11 mouse cellular contexts compared by ENCODE assay signal in the genomic region with DNA sequence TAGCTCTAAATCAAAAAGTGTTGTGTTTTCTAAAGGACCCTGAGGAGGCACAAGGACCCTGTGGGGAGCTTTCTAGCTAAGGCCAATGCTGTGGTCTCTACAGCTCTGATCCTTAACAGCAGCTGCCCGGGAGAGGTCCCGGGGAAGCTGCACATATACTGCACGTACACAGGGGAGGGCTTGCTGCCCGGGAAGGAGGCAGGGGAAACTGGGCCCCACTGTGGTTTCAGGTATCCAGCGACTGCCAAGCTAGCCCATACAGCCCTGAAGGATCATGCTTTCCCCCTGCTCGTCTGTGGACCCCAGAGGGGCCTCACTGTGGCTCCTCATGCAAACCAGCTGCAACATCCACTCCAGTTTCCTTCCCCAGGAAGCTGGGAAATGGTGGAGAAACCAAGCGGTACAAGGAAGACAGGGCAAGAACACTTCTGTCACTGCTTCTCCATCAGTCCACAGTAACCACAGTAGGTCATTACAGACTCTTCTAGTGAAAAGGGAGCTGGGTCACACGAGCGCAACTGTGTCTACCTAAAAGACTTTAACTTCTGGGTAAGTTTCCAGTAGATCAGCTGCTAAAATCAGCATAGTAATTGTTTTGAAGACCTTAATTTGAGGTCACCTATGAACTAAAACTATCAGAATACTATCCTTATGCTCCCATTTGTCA. TPM values are rescaled to one million over a fixed set of nuclear protein-coding genes. Genes with fewer than 3 reads are reported as not detected.
DNase-seq lines count a peak whose midpoint lies in the region; ATAC-seq and TF ChIP-seq lines count a peak whose summit lies in the region.
"Had no signal": no experiment of that assay in that cellular context is flagged by ENCODE, and none has a peak within 500 bp of the region (broad histone marks: within the 10 kb centered on the region; RNA-seq: fewer than 3 reads in every experiment).

No protein-coding gene starts in this region.

- no peak overlapping the region for H3K4me3 ChIP-seq in heart, embryonic 12.5 days
- no peak overlapping the region for H3K4me3 ChIP-seq in heart, adult 2 months
- H3K4me3 ChIP-seq in megakaryocyte, embryonic 14.5 days (replicated peaks), result peak overlapping the region; percentile 80
- H3K4me3 ChIP-seq in embryonic facial prominence, embryonic 12.5 days, result no peak overlapping the region
- no peak overlapping the region for H3K4me3 ChIP-seq in liver, embryonic 13.5 days (replicated peaks)

- TF ChIP-seq POLR2A in heart, adult 2 months (IDR thresholded peaks at IDR 0.05; ENCODE audit: insufficient read depth, low read depth, low read length), result no peak

- no peak for TF ChIP-seq EP300 in heart, adult 2 months (IDR thresholded peaks at IDR 0.05; ENCODE audit: insufficient read depth, low read depth, low read length)

- H3K27me3 ChIP-seq in heart, embryonic 12.5 days (replicated peaks), result no peaks in the 10 kb centered on the region
- H3K27me3 ChIP-seq in heart, adult 2 months (ENCODE audit: control insufficient read depth, insufficient read depth, low read length), result no peaks in the 10 kb centered on the region
- no peaks in the 10 kb centered on the region for H3K27me3 ChIP-seq in megakaryocyte, embryonic 14.5 days (replicated peaks)
- no peaks in the 10 kb centered on the region for H3K27me3 ChIP-seq in embryonic facial prominence, embryonic 12.5 days
- H3K27me3 ChIP-seq in liver, embryonic 13.5 days, result no peaks in the 10 kb centered on the region

- H3K27ac ChIP-seq in heart, embryonic 12.5 days (ENCODE audit: poor library complexity, severe bottlenecking), result peak overlapping the region; percentile 80
- H3K27ac ChIP-seq in heart, adult 2 months, result no peak overlapping the region
- peak overlapping the region; percentile 95 for H3K27ac ChIP-seq in embryonic facial prominence, embryonic 12.5 days
- H3K27ac ChIP-seq in liver, embryonic 13.5 days, result peak overlapping the region; percentile 45; the same call in 1 of the 2 replicates

- H3K9ac ChIP-seq in heart, embryonic 12.5 days, result peak overlapping the region; percentile 30
- H3K9ac ChIP-seq in heart, adult 2 months (ENCODE audit: low read depth, low read length), result no peak overlapping the region
- peak overlapping the region; percentile 24; the same call in 1 of the 2 replicates for H3K9ac ChIP-seq in embryonic facial prominence, embryonic 12.5 days
- 0 out of 2 replicates have a peak overlapping the region, but pooled peaks have one; percentile 15 for H3K9ac ChIP-seq in liver, embryonic 13.5 days

- 36% methylated on average over 9 of the region's 9 CpGs for WGBS in heart, embryonic 12.5 days
- 48% methylated on average over 9 of the region's 9 CpGs for WGBS in heart, adult 2 months
- WGBS in embryonic facial prominence, embryonic 12.5 days, result 17% methylated on average over 9 of the region's 9 CpGs
- 26% methylated on average over 9 of the region's 9 CpGs for WGBS in liver, embryonic 13.5 days (ENCODE audit: insufficient replicate concordance)

- no peaks in the 10 kb centered on the region for H3K79me2 ChIP-seq in heart, adult 2 months (replicated peaks; ENCODE audit: control insufficient read depth, insufficient read depth, low read length)

- no peak for TF ChIP-seq CTCF in heart, adult 2 months (IDR thresholded peaks at IDR 0.05)

- peak; percentile 31; the same call in 1 of the 2 replicates for ATAC-seq in heart, embryonic 12.5 days (ENCODE audit: insufficient number of reproducible peaks, low FRiP score)
- no peak for ATAC-seq in megakaryocyte, adult 5-6 weeks (ENCODE audit: poor library complexity, severe bottlenecking)
- ATAC-seq in embryonic facial prominence, embryonic 12.5 days (ENCODE audit: insufficient number of reproducible peaks, insufficient read depth, low FRiP score, low TSS enrichment), result peak; percentile 89
- peak; percentile 43 for ATAC-seq in liver, embryonic 13.5 days (ENCODE audit: low read depth)
- ATAC-seq: CD4-positive, CD25-positive, alpha-beta regulatory T cell, adult 4 months had no signal

- H3K4me2 ChIP-seq in heart, embryonic 12.5 days, result no peak overlapping the region
- H3K4me2 ChIP-seq in embryonic facial prominence, embryonic 12.5 days (replicated peaks), result peak overlapping the region; percentile 22; the same call in 1 of the 2 replicates
- no peak overlapping the region for H3K4me2 ChIP-seq in liver, embryonic 13.5 days

- H3K36me3 ChIP-seq in heart, embryonic 12.5 days, result peaks cover 74% of the 10 kb centered on the region
- H3K36me3 ChIP-seq in heart, adult 2 months (ENCODE audit: control insufficient read depth, insufficient read depth, low read length), result no peaks in the 10 kb centered on the region; the same call in 1 of the 2 replicates
- peaks cover 58% of the 10 kb centered on the region for H3K36me3 ChIP-seq in megakaryocyte, embryonic 14.5 days (replicated peaks; ENCODE audit: low read length)
- peaks cover 53% of the 10 kb centered on the region for H3K36me3 ChIP-seq in embryonic facial prominence, embryonic 12.5 days
- H3K36me3 ChIP-seq in liver, embryonic 13.5 days, result peaks cover 54% of the 10 kb centered on the region

- DNase-seq in heart, adult 2 months, result no peak
- DNase-seq in liver, embryonic 13.5 days, result no peak
- DNase-seq in layer of hippocampus, adult 8-10 months (ENCODE audit: low spot score in 2 of 2), result no peak
- no peak for DNase-seq in left cerebral cortex, adult 11 months (ENCODE audit: low spot score)
- DNase-seq: cerebellum, postnatal 36 days; thymus, adult 18-20 months had no signal

- H3K4me1 ChIP-seq in heart, embryonic 12.5 days (replicated peaks), result peaks cover 54% of the 10 kb centered on the region
- H3K4me1 ChIP-seq in heart, adult 2 months (ENCODE audit: control insufficient read depth, insufficient read depth, low read length), result no peaks in the 10 kb centered on the region
- H3K4me1 ChIP-seq in megakaryocyte, embryonic 14.5 days, result peaks cover 74% of the 10 kb centered on the region
- H3K4me1 ChIP-seq in embryonic facial prominence, embryonic 12.5 days, result peaks cover 42% of the 10 kb centered on the region
- peaks cover 25% of the 10 kb centered on the region for H3K4me1 ChIP-seq in liver, embryonic 13.5 days (replicated peaks)

- H3K9me3 ChIP-seq in heart, embryonic 12.5 days (replicated peaks), result no peaks in the 10 kb centered on the region
- H3K9me3 ChIP-seq in megakaryocyte, embryonic 14.5 days, result no peaks in the 10 kb centered on the region
- no peaks in the 10 kb centered on the region for H3K9me3 ChIP-seq in embryonic facial prominence, embryonic 12.5 days
- no peaks in the 10 kb centered on the region for H3K9me3 ChIP-seq in liver, embryonic 13.5 days (replicated peaks)

- intact Hi-C loops in heart, adult 2 months (cut with DNase I), result no loop called here

RNA-seq across cellular contexts. Expression of a gene that starts 50.5 kb away (rescaled TPM):
- 51.8 and 55.2 TPM in 2 replicates for polyA plus RNA-seq in heart, embryonic 12.5 days (2016; fragmentation: Nextera tagmentation; extraction: Ambion mirVana)
- 1 to 10 TPM in 1 of 2 experiments, under 1 TPM in 1; 0.91 to 1.3 TPM for total RNA-seq in heart, adult 2 months (2021)
- 2.3 and 4.4 TPM in 2 replicates for polyA plus RNA-seq in heart, adult 2 months (2012; rRNA removed)
- polyA plus RNA-seq in megakaryocyte, embryonic 14.5 days (2012; ENCODE audit: insufficient read depth, low replicate concordance), result not detected in 2 replicates
- 0.23 and 0.38 TPM in 2 replicates for total RNA-seq in megakaryocyte, adult 5-6 weeks (2015)
- total RNA-seq in megakaryocyte, adult 5-6 weeks (2017), result 0.16 TPM in 1 of 2 replicates, not detected in the other
- 10.8 and 13.5 TPM in 2 replicates for polyA plus RNA-seq in embryonic facial prominence, embryonic 12.5 days (2016; fragmentation: Nextera tagmentation; extraction: Ambion mirVana)
- 9.7 and 11.3 TPM in 2 replicates for polyA plus RNA-seq in liver, embryonic 13.5 days (2015; fragmentation: Nextera tagmentation; extraction: Ambion mirVana)
- total RNA-seq in layer of hippocampus, adult 8-10 months (2022), result 10 to 100 TPM in 2 of 4 experiments, 1 to 10 TPM in 2; 7.4 to 11.0 (median 9.1) TPM
